Mouse (Mus musculus) forebrain, postnatal 0 days (tissue): ENCODE data around the gene Ube2h. TPM values are rescaled to one million over a fixed set of nuclear protein-coding genes. Genes with fewer than 3 reads are reported as not detected.

Experiments used
- ATAC-seq: fragments of 200-750 bp; cut with Nextera tagmentation; 2 replicates; pipeline ENCODE4 v1.8.0; 2017; ENCODE audit warnings: mild to moderate bottlenecking, moderate library complexity
- DNase-seq: peaks from one replicate; pipeline ENCODE4 v3.0.0-alpha.2; 2015
- H3K27ac ChIP-seq: fragments of 300-500 bp; sonication (generic); 2 replicates; pipeline ENCODE4 v1.5.1; 2014; ENCODE audit warnings: low read depth, mild to moderate bottlenecking, antibody characterized with exemption, low read length, moderate library complexity, mixed read lengths
- H3K27me3 ChIP-seq: fragments of 300-500 bp; sonication (generic); 2 replicates; pipeline ENCODE4 v1.6.1; 2014; ENCODE audit warnings: mild to moderate bottlenecking, low read length, mixed read lengths; ENCODE audit not compliant: insufficient read depth
- H3K36me3 ChIP-seq: fragments of 300-500 bp; sonication (generic); 2 replicates; pipeline ENCODE4 v1.6.1; 2014; ENCODE audit warnings: mild to moderate bottlenecking, moderate library complexity; ENCODE audit not compliant: insufficient read depth
- H3K4me1 ChIP-seq: fragments of 300-500 bp; sonication (generic); 2 replicates; pipeline ENCODE4 v1.6.1; 2014; ENCODE audit warnings: antibody characterized with exemption; ENCODE audit not compliant: insufficient read depth
- H3K4me2 ChIP-seq: fragments of 300-500 bp; sonication (generic); 2 replicates; pipeline ENCODE4 v1.6.1; 2014; ENCODE audit warnings: low read depth, mild to moderate bottlenecking, moderate library complexity
- H3K4me3 ChIP-seq: fragments of 300-500 bp; sonication (generic); 2 replicates; pipeline ENCODE4 v1.5.1; 2014; ENCODE audit warnings: low read depth, low read length, mixed read lengths
- H3K9ac ChIP-seq: fragments of 300-500 bp; sonication (generic); 2 replicates; pipeline ENCODE4 v1.6.1; 2014; ENCODE audit warnings: mild to moderate bottlenecking
- H3K9me3 ChIP-seq: fragments of 300-500 bp; sonication (generic); 2 replicates; pipeline ENCODE4 v1.6.1; 2016; ENCODE audit warnings: low read length
- CTCF ChIP-seq: sonication (generic); IDR thresholded peaks from 2 replicates; pipeline ENCODE4 v1.5.1; 2016; ENCODE audit warnings: antibody characterized with exemption, control low read depth, low read depth
- WGBS: fragments of 180-500 bp; shearing (Covaris S2); extraction: QIAGEN DNeasy Blood & Tissue Kit; methylation state at CpG from one replicate; pipeline ENCODE4 v1.1.7; 2014; 5-methylcytosine and 5-hydroxymethylcytosine counted together
- polyA plus RNA-seq: library from polyadenylated mRNA; unstranded; fragments of >200 nt; fragmentation: Nextera tagmentation; extraction: Ambion mirVana; gene quantifications from 2 replicates; pipeline ENCODE4 v1.2.1, GENCODE M21; 2015
- total RNA-seq: library from RNA; depleted of rRNA; stranded (reverse); fragments of >200 nt; gene quantifications from 2 replicates; pipeline ENCODE4 v1.2.3, GENCODE M21; 2014

The Ube2h gene
- total and polyA plus RNA-seq, 2 experiments from 2014 or later, result 37.7 to 42.7 TPM

DNA sequence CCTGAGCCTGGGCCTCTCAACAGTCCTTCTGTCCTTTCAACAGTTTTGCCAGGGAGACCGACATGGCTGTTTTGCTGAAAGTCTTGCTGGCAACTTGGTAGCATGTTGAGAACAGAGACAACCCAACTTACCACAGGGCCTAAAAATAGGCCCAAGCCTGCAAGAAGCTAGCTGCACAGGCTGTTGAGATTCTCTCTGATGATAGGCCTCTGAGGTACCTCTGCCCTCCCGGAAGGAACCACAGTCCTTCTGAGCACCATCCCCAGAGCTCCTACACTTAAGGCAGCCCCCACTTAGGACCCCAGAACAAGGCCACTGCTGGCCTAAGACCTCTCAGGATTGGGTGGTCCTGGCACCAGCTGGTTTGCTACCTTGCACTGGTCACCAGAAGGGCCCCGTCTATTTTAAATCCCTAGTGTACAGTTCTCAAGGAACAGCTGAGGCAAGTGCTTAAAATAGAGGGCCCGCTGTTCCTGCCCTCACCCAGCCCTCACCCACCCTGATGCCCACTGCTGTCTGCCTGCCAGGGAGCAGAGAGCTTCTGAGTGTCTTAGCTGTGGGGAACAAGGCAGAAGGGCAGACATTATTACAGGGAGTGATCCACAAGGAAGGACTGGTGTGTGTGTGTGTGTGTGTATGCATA is 36.0 kb upstream of the Ube2h start:
- Histone ChIP-seq H3K4me1 (no peaks in the 10 kb centered on the region), H3K9ac (no peak overlapping the region), H3K4me2 (no peak overlapping the region), H3K36me3 (no peaks in the 10 kb centered on the region), H3K4me3 (no peak overlapping the region), H3K9me3 (no peaks in the 10 kb centered on the region), H3K27ac (no peak overlapping the region), H3K27me3 (no peaks in the 10 kb centered on the region)
- no peak for ATAC-seq
- WGBS, result 95% methylated on average over 4 of the region's 4 CpGs
- TF ChIP-seq CTCF, result no peak
- DNase-seq, result no peak

- Histone ChIP-seq H3K4me2 (no peak overlapping the region), H3K9me3 (no peaks in the 10 kb centered on the region), H3K9ac (no peak overlapping the region), H3K27me3 (no peaks in the 10 kb centered on the region), H3K4me1 (no peaks in the 10 kb centered on the region), H3K36me3 (no peaks in the 10 kb centered on the region), H3K4me3 (no peak overlapping the region), H3K27ac (no peak overlapping the region)
- peak; percentile 13 for DNase-seq
- no peak for TF ChIP-seq CTCF
- 18% methylated on average over 5 of the region's 5 CpGs for WGBS
- ATAC-seq, result no peak; the same call in 1 of the 2 replicates
Measured at GRCm38 (mm10) chr6:30336912-30337311, 32.6 kb upstream of the Ube2h start.

DNA sequence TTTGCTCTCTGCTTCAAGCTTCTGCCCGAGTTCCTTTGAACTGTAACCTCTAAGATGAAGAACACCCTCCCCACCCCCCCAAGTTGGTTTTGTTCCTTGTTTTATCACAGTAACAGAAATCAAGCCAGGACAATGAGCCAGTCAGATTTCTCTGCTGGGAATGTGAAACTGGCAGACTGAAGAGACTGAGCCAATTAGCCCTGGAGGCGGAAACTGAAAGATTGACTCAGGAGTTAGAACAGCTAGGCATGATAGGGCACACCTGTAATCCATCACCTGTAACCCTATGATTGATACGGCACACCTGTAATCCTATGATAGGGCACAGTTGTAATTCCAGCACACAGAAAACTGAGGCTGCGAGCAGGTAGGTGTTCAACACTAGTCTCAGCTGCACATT is 27.9 kb upstream of the Ube2h start:
- H3K4me2 ChIP-seq, result no peak overlapping the region
- 68% methylated on average over 4 of the region's 4 CpGs for WGBS
- H3K9ac ChIP-seq, result no peak overlapping the region
- TF ChIP-seq CTCF, result no peak
- ATAC-seq, result no peak
- no peak for DNase-seq
- H3K4me1 ChIP-seq, result no peaks in the 10 kb centered on the region
- H3K4me3 ChIP-seq, result no peak overlapping the region
- H3K9me3 ChIP-seq, result no peaks in the 10 kb centered on the region
- H3K27ac ChIP-seq, result no peak overlapping the region
- no peaks in the 10 kb centered on the region for H3K36me3 ChIP-seq
- no peaks in the 10 kb centered on the region for H3K27me3 ChIP-seq

DNA sequence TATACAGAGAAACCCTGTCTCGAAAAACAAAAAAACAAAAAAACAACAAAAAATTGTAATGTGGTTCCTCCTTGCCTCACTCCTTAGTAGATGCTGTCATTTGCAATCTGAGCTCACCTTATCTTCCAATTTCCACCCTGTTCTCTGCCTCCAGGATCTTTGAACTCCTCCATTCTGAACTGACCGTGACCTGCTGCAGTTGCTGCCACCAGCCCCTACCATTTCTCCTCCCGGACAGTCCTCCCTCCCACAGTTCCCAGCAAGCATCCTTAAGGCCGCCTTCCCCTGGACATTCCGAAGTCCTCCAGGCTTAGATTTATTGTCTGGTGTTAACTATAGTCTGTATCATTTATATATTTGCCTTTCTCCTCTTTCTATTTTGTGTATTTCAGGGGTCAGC is 26.4 kb upstream of the Ube2h start:
- ATAC-seq, result no peak
- Histone ChIP-seq H3K9me3 (no peaks in the 10 kb centered on the region), H3K4me3 (no peak overlapping the region), H3K27ac (no peak overlapping the region), H3K27me3 (no peaks in the 10 kb centered on the region), H3K9ac (no peak overlapping the region), H3K36me3 (no peaks in the 10 kb centered on the region), H3K4me1 (no peaks in the 10 kb centered on the region), H3K4me2 (no peak overlapping the region)
- no peak for TF ChIP-seq CTCF
- WGBS, result 87% methylated on average over 5 of the region's 5 CpGs
- DNase-seq, result no peak

DNA sequence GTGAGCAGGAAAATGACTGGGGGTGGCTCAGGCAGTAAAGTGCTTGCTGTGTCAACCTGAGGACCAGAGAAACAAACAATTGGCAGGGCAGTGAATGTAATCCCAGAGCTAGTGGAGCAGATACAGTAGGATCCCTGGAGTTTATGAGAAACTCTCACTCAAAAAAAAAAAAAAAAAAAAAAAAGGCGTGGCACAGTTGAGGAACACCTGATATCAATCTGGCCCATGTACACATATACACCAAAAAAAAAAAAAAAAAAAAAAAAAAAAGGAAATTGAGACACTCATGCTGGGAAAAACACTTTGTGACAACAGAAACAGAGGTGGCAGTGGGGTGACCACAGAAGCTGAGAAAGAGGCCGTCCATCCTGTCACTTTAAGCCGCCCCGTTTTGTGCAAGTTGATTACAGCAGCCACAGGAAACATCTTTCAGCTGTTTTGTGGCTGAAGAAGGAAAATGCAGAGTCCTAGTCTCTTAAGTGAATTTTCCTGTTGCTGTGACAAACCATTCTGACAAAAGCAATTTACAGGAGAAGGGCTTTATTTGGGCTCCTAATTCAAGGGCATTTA is 21.7 kb upstream of the Ube2h start:
- H3K4me1 ChIP-seq, result no peaks in the 10 kb centered on the region
- H3K27ac ChIP-seq, result no peak overlapping the region
- no peaks in the 10 kb centered on the region for H3K27me3 ChIP-seq
- DNase-seq (no peak), ATAC-seq (no peak)
- no peak for TF ChIP-seq CTCF
- no peaks in the 10 kb centered on the region for H3K9me3 ChIP-seq
- H3K36me3 ChIP-seq, result no peaks in the 10 kb centered on the region
- 72% methylated on average over 3 of the region's 4 CpGs for WGBS
- H3K4me3 ChIP-seq, result no peak overlapping the region
- no peak overlapping the region for H3K4me2 ChIP-seq
- H3K9ac ChIP-seq, result no peak overlapping the region

DNA sequence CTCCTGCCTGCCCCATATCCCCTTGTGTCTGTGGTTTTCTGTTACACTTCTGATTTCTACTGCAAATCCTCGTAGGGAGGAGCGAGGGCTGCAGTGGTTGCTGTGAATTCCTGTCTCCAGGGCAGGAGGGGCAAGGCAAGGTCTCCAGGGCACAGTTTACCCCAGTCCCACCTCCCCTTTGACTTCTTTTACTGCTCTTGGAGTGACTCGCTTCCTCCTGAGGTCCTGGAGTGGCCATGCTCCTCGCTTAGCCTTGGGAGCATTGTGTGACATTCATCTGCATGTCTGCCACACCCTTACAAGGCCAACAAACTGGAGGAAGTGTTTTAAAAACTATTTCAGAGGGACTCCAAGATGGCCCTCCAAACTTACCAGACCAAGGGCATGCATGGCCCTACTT is 16.7 kb upstream of the Ube2h start:
- Histone ChIP-seq H3K9me3 (no peaks in the 10 kb centered on the region), H3K4me3 (no peak overlapping the region), H3K4me1 (no peaks in the 10 kb centered on the region), H3K4me2 (no peak overlapping the region), H3K36me3 (no peaks in the 10 kb centered on the region), H3K27ac (no peak overlapping the region), H3K27me3 (no peaks in the 10 kb centered on the region), H3K9ac (no peak overlapping the region)
- WGBS, result 68% methylated on average over 4 of the region's 4 CpGs
- DNase-seq, result no peak
- no peak for TF ChIP-seq CTCF
- no peak for ATAC-seq

DNA sequence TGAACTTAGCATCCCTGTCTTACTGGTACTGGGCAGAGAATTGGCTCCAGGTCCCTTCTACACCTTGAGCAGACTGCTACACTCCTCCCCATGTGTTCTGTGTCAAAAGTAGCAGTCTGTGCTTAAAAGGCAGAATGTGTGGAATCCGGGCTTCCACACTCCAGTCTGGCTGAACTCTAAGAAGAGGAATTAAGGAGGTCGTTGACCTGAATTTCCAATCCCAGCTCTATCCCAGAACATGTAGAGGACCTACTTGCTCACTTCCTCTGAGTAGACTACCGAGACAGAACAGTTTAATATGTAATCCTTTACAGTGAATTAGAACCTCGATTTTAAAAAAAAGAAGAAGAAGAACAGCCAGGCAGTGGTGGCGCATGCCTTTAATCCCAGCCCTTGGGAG is 14.9 kb upstream of the Ube2h start:
- Histone ChIP-seq H3K27ac (no peak overlapping the region), H3K36me3 (no peaks in the 10 kb centered on the region), H3K4me1 (no peaks in the 10 kb centered on the region), H3K9me3 (no peaks in the 10 kb centered on the region), H3K27me3 (no peaks in the 10 kb centered on the region), H3K4me3 (no peak overlapping the region), H3K9ac (no peak overlapping the region), H3K4me2 (no peak overlapping the region)
- no peak for TF ChIP-seq CTCF
- WGBS, result 79% methylated on average over 5 of the region's 5 CpGs
- no peak for DNase-seq
- ATAC-seq, result no peak
